Mouse (Mus musculus) liver, embryonic 16.5 days (tissue): ENCODE results near the gene Lrrc7. TPM values are rescaled to one million over a fixed set of nuclear protein-coding genes. Genes with fewer than 3 reads are reported as not detected.

Experiments
- ATAC-seq: fragments of 200-750 bp; cut with Nextera tagmentation; 2 replicates; pipeline ENCODE4 v1.8.0; 2017; ENCODE audit warnings: low read depth, mild to moderate bottlenecking, moderate number of reproducible peaks, moderate library complexity
- H3K27ac ChIP-seq: fragments of 300-500 bp; sonication (generic); 2 replicates; pipeline ENCODE4 v1.5.1; 2014; ENCODE audit warnings: mild to moderate bottlenecking, low read length
- H3K27me3 ChIP-seq: fragments of 300-500 bp; sonication (generic); 2 replicates; pipeline ENCODE4 v1.6.1; 2014; ENCODE audit warnings: low read depth, low read length, mixed read lengths; ENCODE audit not compliant: control insufficient read depth, insufficient read depth
- H3K36me3 ChIP-seq: fragments of 300-500 bp; sonication (generic); 2 replicates; pipeline ENCODE4 v1.6.1; 2014; ENCODE audit warnings: mild to moderate bottlenecking; ENCODE audit not compliant: control insufficient read depth, insufficient read depth
- H3K4me1 ChIP-seq: fragments of 300-500 bp; sonication (generic); 2 replicates; pipeline ENCODE4 v1.6.1; 2014; ENCODE audit warnings: low read depth, low read length, mixed read lengths; ENCODE audit not compliant: control insufficient read depth
- H3K4me2 ChIP-seq: fragments of 300-500 bp; sonication (generic); 2 replicates; pipeline ENCODE4 v1.6.1; 2014; ENCODE audit warnings: low read depth, low read length, mixed read lengths
- H3K4me3 ChIP-seq: fragments of 300-500 bp; sonication (generic); 2 replicates; pipeline ENCODE4 v1.5.1; 2014; ENCODE audit warnings: low read depth, mild to moderate bottlenecking, low read length
- H3K9ac ChIP-seq: fragments of 300-500 bp; sonication (generic); 2 replicates; pipeline ENCODE4 v1.6.1; 2014; ENCODE audit warnings: low read depth, low read length
- H3K9me3 ChIP-seq: fragments of 300-500 bp; sonication (generic); replicated peaks from 2 replicates; pipeline ENCODE4 v1.6.1; 2016; ENCODE audit warnings: low read length; ENCODE audit not compliant: control insufficient read depth
- WGBS: fragments of 180-500 bp; shearing (Covaris S2); extraction: QIAGEN DNeasy Blood & Tissue Kit; methylation state at CpG from one replicate; pipeline ENCODE4 v1.1.7; 2014; ENCODE audit not compliant: insufficient replicate concordance; 5-methylcytosine and 5-hydroxymethylcytosine counted together
- polyA plus RNA-seq: library from polyadenylated mRNA; unstranded; fragments of >200 nt; fragmentation: Nextera tagmentation; extraction: Ambion mirVana; gene quantifications from 2 replicates; pipeline ENCODE4 v1.2.1, GENCODE M21; 2015

The Lrrc7 gene
- polyA plus RNA-seq, 1 experiment from 2014 or later = 0.01 TPM

DNA sequence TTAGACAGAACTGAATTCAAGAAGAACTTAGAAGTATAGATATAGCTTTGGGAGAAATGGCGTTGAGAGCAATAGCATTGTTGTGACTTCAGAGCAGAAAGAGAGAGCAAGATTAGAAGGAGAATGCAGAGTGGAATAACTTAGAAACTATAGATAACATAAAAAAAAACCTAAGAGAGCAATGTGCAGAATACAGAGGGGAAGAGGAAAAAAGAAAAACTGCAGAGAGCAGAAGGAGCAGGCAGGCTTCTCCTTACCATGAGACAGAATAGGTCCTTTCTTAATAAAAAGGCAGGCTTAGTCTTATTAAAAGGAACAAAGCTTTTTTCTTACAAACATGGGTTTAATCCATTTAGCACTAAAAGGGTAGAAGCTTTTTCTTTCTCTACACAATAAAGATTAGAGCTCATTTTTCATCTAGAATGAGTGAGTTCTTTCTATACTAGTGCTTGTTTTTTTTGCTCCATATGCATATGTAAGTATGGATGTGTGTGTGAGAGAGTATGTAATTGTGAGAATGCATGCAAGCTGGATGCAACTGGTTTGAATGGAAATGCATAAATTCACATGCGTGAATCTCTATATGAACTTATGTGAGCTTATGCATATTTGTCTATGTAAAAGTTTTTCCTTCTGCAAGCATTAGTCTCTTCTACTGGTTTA is 174.5 kb downstream of the Lrrc7 start:
- Histone ChIP-seq H3K9ac (no peak overlapping the region), H3K9me3 (no peaks in the 10 kb centered on the region), H3K27ac (no peak overlapping the region), H3K4me2 (no peak overlapping the region), H3K36me3 (no peaks in the 10 kb centered on the region), H3K27me3 (no peaks in the 10 kb centered on the region), H3K4me3 (no peak overlapping the region), H3K4me1 (no peaks in the 10 kb centered on the region)
- 54% methylated on average over 2 of the region's 2 CpGs for WGBS
- ATAC-seq = no peak

DNA sequence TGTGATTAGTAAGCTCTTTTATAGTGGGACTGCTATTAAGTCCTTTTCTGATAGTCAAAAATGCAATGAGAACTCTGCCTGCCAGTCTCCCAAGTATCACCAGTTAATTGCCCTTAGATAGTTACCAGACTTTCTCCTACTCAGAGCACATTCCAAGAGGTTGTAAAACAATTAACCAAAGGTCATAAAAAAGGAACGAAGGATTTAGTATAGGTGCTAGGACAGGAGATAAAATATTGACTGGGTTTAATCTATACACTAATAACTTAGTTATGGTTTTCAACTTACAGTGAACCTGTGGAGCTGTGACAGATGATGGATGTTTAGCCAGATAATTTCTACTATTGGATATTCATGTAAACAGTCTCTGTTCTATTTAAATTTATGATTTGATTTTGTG is 175.2 kb downstream of the Lrrc7 start:
- 21% methylated on average over 1 of the region's 1 CpGs for WGBS
- Histone ChIP-seq H3K4me3 (no peak overlapping the region), H3K9ac (no peak overlapping the region), H3K4me1 (no peaks in the 10 kb centered on the region), H3K27me3 (no peaks in the 10 kb centered on the region), H3K27ac (no peak overlapping the region), H3K36me3 (no peaks in the 10 kb centered on the region), H3K9me3 (no peaks in the 10 kb centered on the region), H3K4me2 (no peak overlapping the region)
- ATAC-seq = no peak

DNA sequence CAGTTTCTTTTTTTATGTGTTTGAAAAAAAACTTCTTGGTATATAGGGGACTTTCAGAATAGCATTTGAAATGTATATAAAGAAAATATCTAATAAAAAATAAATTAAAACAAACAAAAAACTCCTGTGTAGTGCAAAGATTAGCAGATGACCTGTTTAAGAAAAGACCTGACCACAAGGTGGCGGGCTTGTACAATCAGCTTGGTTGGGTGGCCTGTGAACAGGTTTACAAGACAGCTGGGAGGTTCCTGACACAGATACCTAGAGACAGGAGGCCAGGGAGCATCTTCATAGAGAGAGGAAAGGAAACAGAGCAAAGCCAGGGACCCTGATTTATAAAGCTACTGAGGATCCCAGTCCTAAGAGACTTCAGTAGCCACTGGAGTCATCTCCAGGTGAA is 186.1 kb downstream of the Lrrc7 start:
- no peaks in the 10 kb centered on the region for H3K27me3 ChIP-seq
- 3% methylated on average over 1 of the region's 1 CpGs for WGBS
- H3K27ac ChIP-seq = no peak overlapping the region
- H3K4me3 ChIP-seq = no peak overlapping the region
- no peak overlapping the region for H3K4me2 ChIP-seq
- no peaks in the 10 kb centered on the region for H3K36me3 ChIP-seq
- no peak for ATAC-seq
- H3K9ac ChIP-seq = no peak overlapping the region
- no peaks in the 10 kb centered on the region for H3K9me3 ChIP-seq
- H3K4me1 ChIP-seq = no peaks in the 10 kb centered on the region

DNA sequence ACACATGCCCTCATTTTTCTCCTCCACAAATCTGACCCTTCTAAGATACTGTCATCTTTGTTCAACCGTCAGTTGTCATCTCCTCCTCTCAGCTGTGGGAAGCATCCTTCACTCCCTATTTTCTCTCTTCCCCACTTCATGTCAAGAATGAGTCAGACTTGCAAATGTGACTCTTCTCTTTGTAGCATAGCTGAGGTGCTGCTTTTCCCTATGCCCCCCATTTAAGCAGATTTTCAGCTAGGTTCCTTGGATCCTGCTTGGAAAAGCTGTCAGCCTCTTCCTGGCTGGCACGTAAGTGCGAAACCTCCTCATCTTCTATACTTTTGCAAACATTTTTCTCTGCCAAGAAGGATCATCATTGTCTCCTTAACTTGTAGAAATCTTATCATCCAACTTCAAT is 192.9 kb downstream of the Lrrc7 start:
- Histone ChIP-seq H3K4me2 (no peak overlapping the region), H3K9ac (no peak overlapping the region), H3K4me1 (no peaks in the 10 kb centered on the region), H3K27ac (no peak overlapping the region), H3K27me3 (no peaks in the 10 kb centered on the region), H3K36me3 (no peaks in the 10 kb centered on the region), H3K9me3 (no peaks in the 10 kb centered on the region), H3K4me3 (no peak overlapping the region)
- WGBS = 59% methylated on average over 3 of the region's 3 CpGs
- no peak for ATAC-seq

DNA sequence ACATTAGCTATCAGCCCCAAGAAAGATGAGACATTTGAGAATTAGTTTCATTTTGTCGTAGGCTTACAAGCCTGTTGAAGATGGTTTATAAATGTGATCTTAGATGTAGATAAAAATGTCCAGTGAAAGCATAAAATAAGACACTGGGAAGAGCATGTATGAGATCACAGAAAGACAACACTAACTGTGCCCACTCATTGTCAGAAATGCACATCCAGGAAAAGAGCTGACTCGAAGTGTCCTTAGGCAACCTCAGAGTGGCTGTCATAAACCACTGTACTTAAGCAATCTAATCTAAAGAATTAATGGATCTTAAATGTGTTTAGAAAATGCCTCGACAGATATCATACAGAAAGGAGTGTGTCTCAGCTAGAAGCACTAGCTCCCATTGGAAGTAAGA is 196.2 kb downstream of the Lrrc7 start:
- Histone ChIP-seq H3K4me3 (no peak overlapping the region), H3K4me2 (no peak overlapping the region), H3K36me3 (no peaks in the 10 kb centered on the region), H3K9me3 (no peaks in the 10 kb centered on the region), H3K27me3 (no peaks in the 10 kb centered on the region), H3K9ac (no peak overlapping the region), H3K27ac (no peak overlapping the region), H3K4me1 (no peaks in the 10 kb centered on the region)
- ATAC-seq = no peak
- 39% methylated on average over 3 of the region's 3 CpGs for WGBS

DNA sequence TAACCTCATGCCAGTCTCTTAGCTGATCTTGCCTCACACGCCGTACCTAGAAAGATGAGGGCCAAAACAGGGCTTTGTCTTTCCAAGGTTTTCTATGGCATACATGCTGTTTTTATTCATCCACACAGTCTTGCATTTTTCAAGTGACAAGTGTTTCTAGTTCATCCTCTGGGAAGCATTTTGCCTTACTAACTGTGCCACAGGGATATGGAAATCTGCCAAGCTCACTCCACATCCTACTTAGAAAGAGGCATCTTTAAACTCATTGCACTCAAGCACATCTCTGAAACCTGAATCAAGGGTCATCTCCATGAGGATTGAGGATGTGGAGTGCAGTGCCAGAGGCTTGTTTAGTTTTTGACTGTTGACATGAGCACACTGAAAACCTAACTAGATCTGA is 199.9 kb downstream of the Lrrc7 start:
- ATAC-seq = no peak
- Histone ChIP-seq H3K4me1 (no peaks in the 10 kb centered on the region), H3K27me3 (no peaks in the 10 kb centered on the region), H3K4me3 (no peak overlapping the region), H3K9me3 (no peaks in the 10 kb centered on the region), H3K36me3 (no peaks in the 10 kb centered on the region), H3K4me2 (no peak overlapping the region), H3K9ac (no peak overlapping the region), H3K27ac (no peak overlapping the region)
- WGBS = 81% methylated on average over 2 of the region's 2 CpGs

DNA sequence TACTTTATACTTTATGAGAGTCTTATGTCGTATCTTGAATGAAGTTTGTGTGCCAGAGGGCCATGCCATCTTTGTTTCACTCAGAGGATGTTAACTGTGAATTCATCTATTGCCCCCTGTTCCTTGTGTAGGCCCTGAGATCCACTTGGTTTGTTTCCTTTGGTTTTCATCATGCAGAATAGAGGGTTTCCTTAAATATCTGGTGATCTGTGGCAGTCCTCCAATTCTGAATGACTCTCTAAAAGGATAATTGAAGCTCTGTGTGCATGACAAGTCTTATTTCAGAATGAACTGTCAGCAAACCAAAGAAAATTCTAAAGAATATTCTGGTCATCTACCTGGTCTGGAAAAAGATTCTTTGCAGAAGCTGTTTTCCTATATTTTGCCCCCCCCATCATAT is 205.3 kb downstream of the Lrrc7 start:
- no peak overlapping the region for H3K27ac ChIP-seq
- ATAC-seq = no peak
- no peaks in the 10 kb centered on the region for H3K4me1 ChIP-seq
- no peak overlapping the region for H3K4me2 ChIP-seq
- H3K9me3 ChIP-seq = no peaks in the 10 kb centered on the region
- H3K9ac ChIP-seq = no peak overlapping the region
- H3K36me3 ChIP-seq = no peaks in the 10 kb centered on the region
- WGBS = 54% methylated on average over 1 of the region's 1 CpGs
- no peak overlapping the region for H3K4me3 ChIP-seq
- H3K27me3 ChIP-seq = no peaks in the 10 kb centered on the region

DNA sequence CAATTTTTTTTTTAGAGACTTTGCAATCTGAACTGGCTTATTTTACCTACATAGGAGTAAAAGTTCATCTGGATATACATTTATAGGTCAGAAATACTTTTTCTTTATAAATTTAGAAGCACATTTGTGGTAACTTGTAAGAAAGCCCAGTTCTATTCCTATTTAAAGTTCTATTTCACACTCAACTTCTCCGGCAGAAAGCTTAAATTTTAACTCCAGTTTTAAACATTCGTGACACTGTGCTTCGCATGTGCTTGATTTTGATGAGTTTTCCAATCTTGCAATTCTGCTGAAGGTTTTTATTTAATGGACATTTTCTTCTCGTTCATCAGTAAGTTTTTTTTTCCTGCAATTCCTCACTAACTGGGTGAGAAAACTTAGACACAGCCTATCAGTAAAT is 205.8 kb downstream of the Lrrc7 start:
- 63% methylated on average over 4 of the region's 4 CpGs for WGBS
- Histone ChIP-seq H3K4me2 (no peak overlapping the region), H3K36me3 (no peaks in the 10 kb centered on the region), H3K9ac (no peak overlapping the region), H3K27ac (no peak overlapping the region), H3K4me1 (no peaks in the 10 kb centered on the region), H3K27me3 (no peaks in the 10 kb centered on the region), H3K9me3 (no peaks in the 10 kb centered on the region), H3K4me3 (no peak overlapping the region)
- ATAC-seq = no peak

DNA sequence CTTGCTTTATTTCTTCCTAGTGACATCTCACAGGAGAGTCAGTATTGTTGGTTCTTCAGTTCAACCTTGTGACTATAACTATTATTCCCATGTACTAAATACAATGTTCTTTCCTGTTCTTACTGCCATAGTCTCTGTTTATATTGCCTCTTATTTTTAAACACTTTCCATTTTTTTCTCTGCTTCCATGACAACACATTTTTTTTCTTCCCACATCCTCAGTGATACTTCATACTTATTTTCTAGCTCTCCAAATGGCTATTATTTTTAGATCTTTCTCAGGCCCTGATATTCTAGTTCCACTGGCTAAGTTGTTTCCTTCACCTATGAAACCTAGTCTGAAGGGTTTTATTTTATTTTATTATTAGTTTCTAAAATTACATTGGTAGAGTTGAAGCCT is 221.2 kb downstream of the Lrrc7 start:
- Histone ChIP-seq H3K4me1 (no peaks in the 10 kb centered on the region), H3K9ac (no peak overlapping the region), H3K36me3 (no peaks in the 10 kb centered on the region), H3K27ac (no peak overlapping the region), H3K9me3 (no peaks in the 10 kb centered on the region), H3K27me3 (no peaks in the 10 kb centered on the region), H3K4me2 (no peak overlapping the region), H3K4me3 (no peak overlapping the region)
- no peak for ATAC-seq
